Mouse (Mus musculus): ENCODE measurements around the gene Grid1. TPM values are rescaled to one million over a fixed set of nuclear protein-coding genes. Genes with fewer than 3 reads are reported as not detected.

The Grid1 gene
- 0.13 and 0.15 TPM in 2 replicates for polyA plus RNA-seq (2012; rRNA removed)

DNA sequence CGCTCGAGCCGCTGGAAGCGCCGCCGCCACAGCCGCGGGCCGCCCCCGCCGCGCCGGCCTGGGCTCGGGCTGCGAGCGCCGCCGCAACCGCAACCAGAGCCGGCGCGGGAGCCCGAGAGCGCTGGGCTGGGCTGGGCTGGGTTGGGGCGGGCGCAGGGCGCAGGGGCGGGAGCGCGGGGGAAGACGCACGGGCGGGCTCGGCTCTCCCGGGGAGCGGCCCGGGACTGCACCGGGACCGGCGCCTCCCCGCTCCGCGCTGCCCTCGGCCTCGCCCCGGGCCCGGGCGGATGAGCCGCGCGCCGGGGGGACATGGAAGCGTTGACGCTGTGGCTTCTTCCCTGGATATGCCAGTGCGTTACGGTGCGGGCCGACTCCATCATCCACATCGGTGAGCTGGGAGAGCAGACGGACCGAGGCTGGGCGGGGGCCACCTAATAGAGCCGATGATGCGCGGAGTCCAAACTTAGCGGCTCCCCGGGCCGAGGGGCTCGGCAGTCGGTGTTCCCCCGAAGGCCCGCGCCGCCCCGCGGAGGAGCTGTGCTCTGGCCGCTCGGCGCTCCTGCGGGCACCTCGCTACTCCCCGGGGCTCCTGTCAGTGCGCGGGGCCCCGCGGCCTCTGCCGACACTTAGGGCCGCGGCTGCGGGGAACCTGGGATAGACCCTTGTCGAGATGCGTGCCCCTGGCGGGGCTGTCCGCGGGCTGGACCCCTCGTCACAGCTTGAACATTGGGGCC, at the start of gene Grid1:
Gene Grid1 (plus strand): TSS at position 190 of the 734 bp plus-strand sequence.
- 1% methylated on average over 81 of the region's 96 CpGs for WGBS
- TF ChIP-seq POLR2A (IDR thresholded peaks at IDR 0.05; ENCODE audit: borderline replicate concordance, extremely low read depth, low read depth, low read length) (no peak), CTCF (IDR thresholded peaks at IDR 0.05; ENCODE audit: insufficient read depth, low read length) (no peak)
- Histone ChIP-seq H3K4me1 (ENCODE audit: control insufficient read depth, insufficient read depth, low read length) (no peaks in the 10 kb centered on the region), H3K4me3 (replicated peaks; ENCODE audit: extremely low read depth, low read depth, low read length) (no peak within 1 kb of the TSS)
- DNase-seq: no peak

DNA sequence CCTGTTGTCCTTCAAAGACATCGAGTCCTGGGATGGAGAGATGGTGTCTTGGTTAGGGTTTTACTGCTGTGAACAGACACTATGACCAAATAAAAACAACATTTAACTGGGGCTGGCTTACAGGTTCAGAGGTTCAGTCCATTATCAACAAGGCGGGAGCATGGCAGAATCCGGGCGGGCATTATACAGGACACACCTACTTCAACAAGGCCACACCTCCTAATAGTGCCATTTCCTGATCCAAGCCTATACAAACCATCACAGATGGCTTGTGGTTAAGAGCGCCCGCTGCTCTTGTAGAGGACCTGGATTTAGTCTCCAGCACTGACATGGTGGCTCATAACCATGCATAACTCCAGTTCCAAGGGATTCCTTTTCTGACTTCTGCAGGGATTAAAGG, 49.4 kb upstream of the Grid1 start:
- TF ChIP-seq POLR2A (IDR thresholded peaks at IDR 0.05; ENCODE audit: borderline replicate concordance, extremely low read depth, low read depth, low read length): no peak
- no peak for TF ChIP-seq CTCF (IDR thresholded peaks at IDR 0.05; ENCODE audit: insufficient read depth, low read length)
- H3K4me3 ChIP-seq (replicated peaks; ENCODE audit: extremely low read depth, low read depth, low read length): no peak overlapping the region
- no peak for DNase-seq
- 73% methylated on average over 6 of the region's 6 CpGs for WGBS
- peaks cover 5% of the 10 kb centered on the region for H3K4me1 ChIP-seq (ENCODE audit: control insufficient read depth, insufficient read depth, low read length)

DNA sequence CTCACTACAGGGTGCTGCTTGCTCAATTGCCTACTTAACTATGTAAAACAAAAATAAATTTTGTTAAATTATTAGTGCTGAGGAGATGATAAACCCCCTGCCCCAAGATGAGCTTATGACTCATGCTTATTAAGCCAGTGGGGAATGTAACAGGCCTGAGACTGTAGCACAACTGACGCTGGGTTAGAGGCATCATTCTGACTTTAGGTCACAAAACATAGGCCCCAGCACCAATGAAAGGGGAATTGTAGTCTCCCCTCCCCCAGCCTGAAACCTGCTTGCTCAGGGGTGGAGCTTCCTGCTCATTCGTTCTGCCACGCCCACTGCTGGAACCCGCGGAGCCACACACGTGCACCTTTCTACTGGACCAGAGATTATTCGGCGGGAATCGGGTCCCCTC, 48.3 kb upstream of the Grid1 start:
- Histone ChIP-seq H3K4me1 (ENCODE audit: control insufficient read depth, insufficient read depth, low read length) (peaks cover 5% of the 10 kb centered on the region), H3K4me3 (replicated peaks; ENCODE audit: extremely low read depth, low read depth, low read length) (no peak overlapping the region)
- WGBS: 33% methylated on average over 9 of the region's 9 CpGs
- no peak for DNase-seq
- no peak for TF ChIP-seq CTCF (IDR thresholded peaks at IDR 0.05; ENCODE audit: insufficient read depth, low read length)
- no peak for TF ChIP-seq POLR2A (IDR thresholded peaks at IDR 0.05; ENCODE audit: borderline replicate concordance, extremely low read depth, low read depth, low read length)

DNA sequence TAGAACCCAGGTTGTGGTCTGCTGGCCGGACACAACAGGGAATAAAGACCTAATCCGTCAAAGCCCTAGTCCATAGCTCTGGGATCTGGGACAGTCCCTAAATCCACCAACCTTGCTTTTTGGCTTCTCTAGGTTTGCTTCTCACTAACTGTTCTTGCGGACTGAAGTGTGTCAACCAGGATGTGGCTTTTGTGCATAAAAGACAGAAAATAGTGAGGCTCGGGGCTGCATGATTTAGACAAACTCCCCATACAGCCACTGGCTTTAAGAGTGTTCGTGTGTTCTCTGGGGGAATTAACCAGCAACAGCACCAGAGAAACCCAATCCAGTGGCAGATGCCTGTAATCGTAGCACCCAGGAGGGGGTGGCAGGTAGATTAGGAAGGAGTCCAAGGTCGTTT, 47.8 kb upstream of the Grid1 start:
- TF ChIP-seq POLR2A (IDR thresholded peaks at IDR 0.05; ENCODE audit: borderline replicate concordance, extremely low read depth, low read depth, low read length): no peak
- no peak for TF ChIP-seq CTCF (IDR thresholded peaks at IDR 0.05; ENCODE audit: insufficient read depth, low read length)
- DNase-seq: no peak
- Histone ChIP-seq H3K4me1 (ENCODE audit: control insufficient read depth, insufficient read depth, low read length) (peaks cover 5% of the 10 kb centered on the region), H3K4me3 (replicated peaks; ENCODE audit: extremely low read depth, low read depth, low read length) (no peak overlapping the region)
- WGBS: 55% methylated on average over 7 of the region's 7 CpGs

DNA sequence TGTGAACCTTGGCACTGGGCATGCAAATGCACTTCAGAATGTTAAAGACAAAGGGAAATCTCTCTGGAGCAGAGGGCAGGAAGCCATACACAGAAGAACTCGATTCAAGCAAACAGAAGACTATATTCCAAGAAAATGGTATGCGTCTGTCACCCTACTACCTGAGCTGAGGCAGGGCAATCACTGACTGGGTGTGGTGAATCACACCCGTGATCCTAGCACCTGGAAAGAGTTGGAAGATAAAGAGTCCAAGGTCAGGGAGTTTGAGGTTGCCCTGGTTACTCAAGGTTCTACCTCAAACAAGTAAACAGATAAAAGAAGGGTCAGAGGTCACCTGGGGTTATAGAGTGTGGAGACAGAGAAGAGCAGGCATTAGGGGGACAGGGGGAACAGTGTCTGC, 46.2 kb upstream of the Grid1 start:
- H3K4me3 ChIP-seq (replicated peaks; ENCODE audit: extremely low read depth, low read depth, low read length): no peak overlapping the region
- TF ChIP-seq CTCF (IDR thresholded peaks at IDR 0.05; ENCODE audit: insufficient read depth, low read length) (no peak), POLR2A (IDR thresholded peaks at IDR 0.05; ENCODE audit: borderline replicate concordance, extremely low read depth, low read depth, low read length) (no peak)
- peaks cover 5% of the 10 kb centered on the region for H3K4me1 ChIP-seq (ENCODE audit: control insufficient read depth, insufficient read depth, low read length)
- no peak for DNase-seq
- 61% methylated on average over 3 of the region's 3 CpGs for whole genome bisulfite sequencing

DNA sequence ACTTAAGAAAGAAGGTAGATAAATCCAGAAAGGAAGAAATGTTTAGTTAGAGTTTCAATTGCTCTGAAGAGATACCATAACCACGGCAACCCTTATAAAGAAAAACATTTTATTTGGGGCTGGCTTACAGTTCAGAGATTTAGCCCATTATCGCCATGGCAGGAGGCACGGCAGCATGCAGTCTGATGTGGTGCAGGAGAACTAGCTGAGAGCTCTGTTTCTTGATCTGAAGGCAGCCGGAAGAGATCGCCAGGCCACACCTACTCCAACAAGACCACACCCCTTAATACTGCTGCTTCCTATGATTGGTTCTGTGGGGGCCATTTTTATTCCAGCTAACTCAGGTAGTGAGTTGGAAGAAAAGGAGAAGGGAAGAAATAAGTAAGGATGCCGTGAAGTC, 45.7 kb upstream of the Grid1 start:
- 78% methylated on average over 6 of the region's 6 CpGs for WGBS
- TF ChIP-seq CTCF (IDR thresholded peaks at IDR 0.05; ENCODE audit: insufficient read depth, low read length): no peak
- TF ChIP-seq POLR2A (IDR thresholded peaks at IDR 0.05; ENCODE audit: borderline replicate concordance, extremely low read depth, low read depth, low read length): no peak
- Histone ChIP-seq H3K4me3 (replicated peaks; ENCODE audit: extremely low read depth, low read depth, low read length) (no peak overlapping the region), H3K4me1 (ENCODE audit: control insufficient read depth, insufficient read depth, low read length) (peaks cover 3% of the 10 kb centered on the region)
- DNase-seq: no peak

DNA sequence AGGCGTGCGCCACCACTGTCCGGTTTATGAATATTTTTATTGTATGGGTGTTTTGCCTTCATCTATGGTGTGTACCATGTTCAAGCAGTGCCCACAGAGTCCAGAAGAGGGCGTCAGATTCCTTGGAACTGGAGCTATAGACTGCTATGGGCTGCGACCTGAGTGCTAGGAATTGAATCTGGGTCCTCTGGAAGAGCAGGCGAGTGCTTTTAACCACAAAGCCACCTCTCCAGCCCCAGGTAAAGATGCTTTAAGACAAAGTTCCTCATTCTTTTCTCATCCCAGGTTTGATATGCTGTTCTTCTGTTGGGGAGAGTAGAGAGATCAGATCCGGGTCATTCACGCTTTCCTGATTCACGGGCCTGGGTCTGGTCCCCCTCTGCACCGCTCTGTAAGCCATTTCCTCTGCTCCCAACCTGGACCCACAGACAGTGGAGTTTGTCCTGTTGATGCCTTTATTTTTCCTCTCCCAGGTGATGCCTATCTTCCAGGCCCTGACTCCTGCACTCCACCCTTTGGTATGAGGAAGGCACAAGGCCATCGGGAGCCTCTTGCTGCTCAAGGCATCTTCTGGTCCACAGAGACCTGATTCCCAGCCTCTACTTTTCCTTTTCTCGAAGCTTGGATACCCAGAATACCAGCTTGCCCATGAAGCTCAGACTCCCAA, 43.1 kb upstream of the Grid1 start:
- WGBS: 86% methylated on average over 12 of the region's 12 CpGs
- no peak for TF ChIP-seq CTCF (IDR thresholded peaks at IDR 0.05; ENCODE audit: insufficient read depth, low read length)
- TF ChIP-seq POLR2A (IDR thresholded peaks at IDR 0.05; ENCODE audit: borderline replicate concordance, extremely low read depth, low read depth, low read length): no peak
- DNase-seq: no peak
- no peaks in the 10 kb centered on the region for H3K4me1 ChIP-seq (ENCODE audit: control insufficient read depth, insufficient read depth, low read length)
- H3K4me3 ChIP-seq (replicated peaks; ENCODE audit: extremely low read depth, low read depth, low read length): no peak overlapping the region

DNA sequence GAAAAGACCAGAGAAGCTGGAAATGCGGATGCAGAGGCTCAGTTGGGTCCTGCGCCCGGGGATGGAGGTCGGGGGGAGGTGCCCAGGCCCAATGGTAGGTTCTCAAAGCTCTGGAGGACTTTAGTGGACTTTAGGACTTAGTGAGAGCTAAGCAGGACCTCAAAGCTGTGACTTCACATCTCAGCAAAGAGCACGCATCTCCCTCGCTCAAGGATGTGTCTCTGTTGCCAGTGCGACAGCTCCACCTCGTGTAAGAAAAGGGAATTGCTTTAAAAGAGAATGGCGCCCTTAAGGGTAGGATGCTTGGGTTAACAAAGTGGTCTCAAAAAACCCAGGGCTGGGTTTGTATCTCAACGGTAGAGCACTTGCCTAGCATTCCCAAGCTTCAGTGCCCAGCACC, 42.1 kb upstream of the Grid1 start:
- DNase-seq: no peak

DNA sequence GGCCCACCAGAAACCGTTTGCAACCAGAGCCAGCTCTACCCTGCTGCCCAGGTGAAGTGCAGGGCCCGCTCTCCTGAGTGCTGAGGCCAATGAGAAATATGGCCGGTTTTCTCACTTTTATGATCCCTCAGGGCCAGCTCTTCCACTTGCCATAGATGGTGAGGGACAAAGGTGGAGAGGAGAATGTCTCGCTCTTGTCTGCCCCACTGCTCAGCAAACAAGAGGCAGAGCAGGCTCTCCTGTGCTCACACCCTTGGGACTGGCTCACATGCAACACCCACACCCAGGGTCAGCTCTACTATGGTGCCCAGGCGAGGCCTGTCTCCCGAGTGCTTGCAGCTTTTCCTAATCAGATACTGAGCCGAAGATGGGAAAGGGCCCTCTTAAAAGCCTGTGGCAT, 41.1 kb upstream of the Grid1 start:
- WGBS: 77% methylated on average over 7 of the region's 7 CpGs
- Histone ChIP-seq H3K4me3 (replicated peaks; ENCODE audit: extremely low read depth, low read depth, low read length) (no peak overlapping the region), H3K4me1 (ENCODE audit: control insufficient read depth, insufficient read depth, low read length) (no peaks in the 10 kb centered on the region)
- TF ChIP-seq POLR2A (IDR thresholded peaks at IDR 0.05; ENCODE audit: borderline replicate concordance, extremely low read depth, low read depth, low read length) (no peak), CTCF (IDR thresholded peaks at IDR 0.05; ENCODE audit: insufficient read depth, low read length) (no peak)
- no peak for DNase-seq

More for the DNA sequence above, 42.1 kb upstream of the Grid1 start:
- Histone ChIP-seq H3K4me1 (ENCODE audit: control insufficient read depth, insufficient read depth, low read length) (no peaks in the 10 kb centered on the region), H3K4me3 (replicated peaks; ENCODE audit: extremely low read depth, low read depth, low read length) (no peak overlapping the region)
- TF ChIP-seq CTCF (IDR thresholded peaks at IDR 0.05; ENCODE audit: insufficient read depth, low read length) (peak; percentile 93), POLR2A (IDR thresholded peaks at IDR 0.05; ENCODE audit: borderline replicate concordance, extremely low read depth, low read depth, low read length) (no peak)
- WGBS: 20% methylated on average over 10 of the region's 10 CpGs
